Mouse (Mus musculus) thymus, adult 18-20 months (tissue): ENCODE measurements around the gene Araf.

ENCODE experiments used
- DNase-seq, 2 experiments: peaks; one replicate each; pipeline ENCODE4 v3.0.0; 2022; ENCODE audit warnings: mixed read lengths in 2 of 2

Gene Araf

DNA sequence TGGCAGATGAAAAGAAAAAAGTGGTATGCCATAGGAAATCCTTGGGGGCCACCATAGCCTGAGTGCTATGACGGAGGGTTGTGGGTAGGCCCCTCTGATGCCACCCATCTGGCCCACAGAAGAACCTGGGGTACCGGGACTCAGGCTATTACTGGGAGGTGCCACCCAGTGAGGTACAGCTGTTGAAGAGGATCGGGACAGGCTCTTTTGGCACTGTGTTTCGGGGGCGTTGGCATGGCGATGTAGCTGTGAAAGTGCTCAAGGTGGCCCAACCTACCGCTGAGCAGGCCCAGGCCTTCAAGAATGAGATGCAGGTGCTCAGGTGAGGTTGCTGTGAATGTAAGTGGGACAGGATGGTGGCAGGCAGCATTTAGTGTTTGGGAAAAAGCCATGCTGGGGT, 56.2 kb downstream of the Araf start:
- DNase-seq: no peak

DNA sequence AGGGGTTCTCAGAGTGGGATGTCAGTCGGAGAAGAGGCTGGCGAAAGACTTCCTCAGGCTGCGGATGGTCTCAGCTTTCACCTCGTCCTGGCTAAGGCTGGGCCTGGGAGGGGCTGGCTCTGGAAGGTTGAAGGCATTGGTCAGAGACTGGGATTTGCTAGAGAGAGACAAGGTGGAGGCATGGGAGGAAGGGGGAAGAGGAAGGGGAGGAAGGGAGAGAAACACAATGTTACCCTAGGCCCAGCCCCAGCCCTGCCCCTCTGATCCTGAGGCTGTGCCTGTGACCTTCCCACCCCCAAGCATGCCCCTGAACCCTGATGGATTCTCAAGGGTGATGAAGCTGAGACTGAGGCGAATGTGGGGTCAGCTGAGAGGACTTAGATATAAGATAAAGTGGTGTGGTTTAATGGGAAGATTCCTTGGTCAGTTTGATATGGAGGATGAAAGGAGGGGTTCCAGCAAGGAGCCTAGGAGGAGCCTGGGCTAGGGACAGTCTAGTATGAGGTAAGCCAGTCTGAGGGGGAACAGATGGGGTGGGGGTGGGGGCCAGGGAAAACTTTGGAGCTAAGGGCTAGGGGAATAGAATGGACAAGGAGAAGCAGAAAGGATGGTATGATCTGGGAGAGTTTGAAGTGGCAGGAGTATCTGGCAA, 64.0 kb downstream of the Araf start:
- DNase-seq: no peak

GRCm38 (mm10) chrX:20862105-20863065, 64.8 kb downstream of the Araf start:
- no peak for DNase-seq

GRCm38 (mm10) chrX:20863161-20864101, 65.8 kb downstream of the Araf start:
- no peak for DNase-seq

- DNase-seq: no peak
These were observed 70.5 kb downstream of the Araf start for GRCm38 (mm10) chrX:20868091-20868490.

DNA sequence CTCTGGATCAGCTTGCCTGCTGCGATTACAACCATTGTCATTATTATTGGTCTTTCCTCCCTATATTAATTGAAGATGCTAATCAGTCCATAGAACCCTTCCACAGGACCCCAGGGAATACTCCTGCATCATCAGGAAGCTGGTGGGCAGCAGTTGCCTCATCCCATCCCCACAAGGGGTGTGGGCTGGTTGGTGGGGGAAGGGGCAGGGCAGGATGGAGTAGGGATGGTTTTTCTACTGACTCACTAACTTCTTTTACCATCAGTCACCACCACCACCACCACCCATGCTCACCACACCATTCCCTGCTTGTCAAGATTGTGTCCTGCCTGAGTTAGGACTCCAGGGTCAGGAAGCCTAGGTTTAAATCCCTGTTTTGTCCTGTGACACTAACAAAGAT, 71.6 kb downstream of the Araf start:
- DNase-seq: no peak

DNA sequence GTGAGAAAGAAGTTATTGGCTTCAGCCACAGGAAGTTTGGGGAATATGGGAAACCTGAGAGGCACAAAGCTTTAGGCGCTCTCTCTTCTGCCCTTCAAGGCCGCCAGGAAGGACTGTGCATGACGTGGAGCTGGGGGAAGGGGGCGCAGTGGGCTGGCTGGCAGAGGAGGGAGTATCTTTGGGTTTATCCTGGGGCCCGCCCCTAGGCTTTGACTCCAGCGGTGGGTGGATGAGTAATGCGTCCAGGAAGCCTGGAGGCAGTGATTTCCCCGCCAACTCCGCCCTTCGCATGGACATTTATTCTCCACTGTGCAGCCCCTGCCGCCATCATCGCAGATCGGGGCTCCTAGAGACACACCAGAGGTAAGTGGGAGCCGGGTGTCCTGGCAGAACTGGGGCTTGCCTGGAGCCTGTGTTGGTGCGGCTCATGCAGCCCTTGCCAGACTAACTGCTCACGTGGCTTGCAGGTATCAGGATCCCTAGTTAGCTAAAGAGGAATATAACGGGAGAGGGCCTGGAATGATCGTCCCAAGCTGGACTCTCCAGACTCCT, 72.4 kb downstream of the Araf start, which contains the start of gene Timp1:
TSS of gene Timp1 (plus strand) at position 205 of the 552 bp plus-strand sequence.
- no peak for DNase-seq

DNA sequence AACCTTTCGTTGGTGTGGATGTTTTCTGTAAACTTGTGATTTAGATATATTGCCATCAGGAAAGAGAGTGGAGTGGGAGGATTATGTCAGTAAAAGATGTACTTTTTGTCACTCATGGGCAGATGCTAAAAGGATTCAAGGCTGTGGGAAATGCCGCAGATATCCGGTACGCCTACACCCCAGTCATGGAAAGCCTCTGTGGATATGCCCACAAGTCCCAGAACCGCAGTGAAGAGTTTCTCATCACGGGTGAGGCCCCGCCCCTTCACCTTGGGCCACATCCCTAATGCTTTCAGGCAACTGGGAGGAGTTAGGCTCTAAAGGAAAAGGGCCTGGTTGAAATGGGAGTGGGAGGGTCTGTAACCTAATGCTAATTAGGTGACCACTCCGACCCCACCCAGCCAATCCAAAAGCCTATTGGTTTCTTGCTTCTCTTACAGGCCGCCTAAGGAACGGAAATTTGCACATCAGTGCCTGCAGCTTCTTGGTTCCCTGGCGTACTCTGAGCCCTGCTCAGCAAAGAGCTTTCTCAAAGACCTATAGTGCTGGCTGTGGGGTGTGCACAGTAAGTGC, 75.4 kb downstream of the Araf start:
- no peak for DNase-seq

DNA sequence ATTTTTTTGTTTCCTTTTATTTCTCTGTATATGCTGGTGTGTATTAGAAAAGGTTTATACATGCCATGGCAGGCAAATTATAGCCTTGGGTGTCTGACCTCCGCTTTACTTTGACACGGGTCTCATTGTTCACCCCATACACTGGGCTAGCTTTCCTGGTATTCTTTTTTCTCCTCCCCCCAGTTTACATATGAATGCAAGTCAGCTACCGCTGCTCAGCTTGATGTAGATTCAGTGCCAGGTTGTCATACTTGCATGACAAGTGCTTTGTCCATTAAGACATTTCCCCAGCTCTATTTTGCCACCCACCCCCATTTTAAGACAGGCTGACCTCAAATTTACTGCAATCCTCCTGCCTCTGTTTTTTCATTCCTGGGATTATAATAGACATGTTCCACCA, 77.6 kb downstream of the Araf start:
- no peak for DNase-seq

GRCm38 (mm10) chrX:20910074-20910473, 112.5 kb downstream of the Araf start:
- no peak for DNase-seq
